Mouse (Mus musculus) heart, adult 2 months (tissue): ENCODE data around the gene Rab22a. TPM values are rescaled to one million over a fixed set of nuclear protein-coding genes. Genes with fewer than 3 reads are reported as not detected.
A peak's percentile ranks its signal among the peaks of the same experiment; 100 is the strongest.

Source experiments
- DNase-seq, 2 experiments: peaks; one replicate each; pipeline ENCODE4 v3.0.0; 2021
- H3K27ac ChIP-seq: fragments of 200-600 bp; 2 replicates; pipeline ENCODE4 v1.8.1; 2022
- H3K27me3 ChIP-seq: fragments of 200-500 bp; 2 replicates; pipeline ENCODE4 v1.6.1; 2012; ENCODE audit warnings: mild to moderate bottlenecking, low read length, inconsistent platforms, mixed read lengths; ENCODE audit not compliant: control insufficient read depth, insufficient read depth
- H3K36me3 ChIP-seq: fragments of 200-500 bp; 2 replicates; pipeline ENCODE4 v1.6.1; 2012; ENCODE audit warnings: low read length, inconsistent platforms; ENCODE audit not compliant: control insufficient read depth, insufficient read depth
- H3K4me1 ChIP-seq: fragments of 200-500 bp; 2 replicates; pipeline ENCODE4 v1.6.1; 2011; ENCODE audit warnings: low read length; ENCODE audit not compliant: control insufficient read depth, insufficient read depth
- H3K4me3 ChIP-seq: fragments of 200-600 bp; 2 replicates; pipeline ENCODE4 v1.8.1; 2022
- H3K79me2 ChIP-seq: fragments of 200-500 bp; replicated peaks from 2 replicates; pipeline ENCODE4 v1.6.1; 2012; ENCODE audit warnings: mild to moderate bottlenecking, inconsistent platforms, low read length, moderate library complexity, mixed read lengths; ENCODE audit not compliant: control insufficient read depth, insufficient read depth
- H3K9ac ChIP-seq: fragments of 200-500 bp; 2 replicates; pipeline ENCODE4 v1.6.1; 2012; ENCODE audit warnings: low read depth, mild to moderate bottlenecking, control low read depth, inconsistent platforms, low read length, mixed read lengths
- CTCF ChIP-seq: fragments of 200-600 bp; IDR thresholded peaks from 2 replicates; pipeline ENCODE4 v1.8.1; 2022; ENCODE audit warnings: antibody characterized with exemption, mild to moderate bottlenecking, moderate library complexity
- EP300 ChIP-seq: fragments of 200-500 bp; IDR thresholded peaks from 2 replicates; pipeline ENCODE4 v1.6.1; 2011; ENCODE audit warnings: low read depth, low read length, control low read depth; ENCODE audit not compliant: insufficient read depth
- POLR2A ChIP-seq: fragments of 200-500 bp; IDR thresholded peaks from 2 replicates; pipeline ENCODE4 v1.6.1; 2011; ENCODE audit warnings: mild to moderate bottlenecking, low read depth, low read length, control low read depth; ENCODE audit not compliant: insufficient read depth
- WGBS: fragments of 180-500 bp; shearing (Covaris S2); methylation state at CpG from one replicate; pipeline ENCODE4 v1.1.7; 2018; 5-methylcytosine and 5-hydroxymethylcytosine counted together
- intact Hi-C: fragments of 180-260 bp; cut with DNase I; formaldehyde crosslinking; loops from one replicate; pipeline ENCODE4 v1.15.1; 2025
- polyA plus RNA-seq: library from polyadenylated mRNA; depleted of rRNA; stranded (reverse); fragments of >200 nt; gene quantifications from 2 replicates; pipeline ENCODE4 v1.2.3, GENCODE M21; 2012
- total RNA-seq, 2 experiments: library from RNA; stranded (reverse); gene quantifications; 2 replicates each; pipeline ENCODE4 v1.2.3; 2021

Rab22a gene
- total and polyA plus RNA-seq, 3 experiments, result 11.1 to 40.9 (median 33.4) TPM

GRCm38 (mm10) chr2:173649762-173650161, 9.8 kb upstream of the Rab22a start:
- no peak overlapping the region for H3K9ac ChIP-seq
- TF ChIP-seq POLR2A (no peak), EP300 (no peak), CTCF (no peak)
- no peak overlapping the region for H3K4me3 ChIP-seq
- no peak for DNase-seq
- H3K27ac ChIP-seq, result no peak overlapping the region
- H3K79me2 ChIP-seq, result no peaks in the 10 kb centered on the region
- WGBS, result 90% methylated on average over 10 of the region's 10 CpGs
- intact Hi-C loops, result no loop called here
- no peaks in the 10 kb centered on the region for H3K36me3 ChIP-seq
- no peaks in the 10 kb centered on the region for H3K27me3 ChIP-seq
- no peaks in the 10 kb centered on the region for H3K4me1 ChIP-seq

- Histone ChIP-seq H3K27ac (no peak overlapping the region), H3K79me2 (no peaks in the 10 kb centered on the region), H3K9ac (no peak overlapping the region), H3K4me3 (no peak overlapping the region), H3K4me1 (no peaks in the 10 kb centered on the region; the same call in 1 of the 2 replicates), H3K27me3 (no peaks in the 10 kb centered on the region), H3K36me3 (no peaks in the 10 kb centered on the region)
- intact Hi-C loops, result no loop called here
- TF ChIP-seq EP300 (no peak), POLR2A (no peak), CTCF (no peak)
- DNase-seq, result no peak
- 89% methylated on average over 5 of the region's 5 CpGs for WGBS
Observed at GRCm38 (mm10) chr2:173653526-173653925, 6.0 kb upstream of the Rab22a start.

- TF ChIP-seq EP300, result no peak
- TF ChIP-seq CTCF, result no peak
- no peak for TF ChIP-seq POLR2A
- H3K36me3 ChIP-seq, result peaks cover 3% of the 10 kb centered on the region; the same call in 1 of the 2 replicates
- no peak overlapping the region for H3K27ac ChIP-seq
- peaks cover 5% of the 10 kb centered on the region; the same call in 1 of the 2 replicates for H3K4me1 ChIP-seq
- no peaks in the 10 kb centered on the region for H3K27me3 ChIP-seq
- no peak overlapping the region for H3K4me3 ChIP-seq
- no peak for DNase-seq
- H3K79me2 ChIP-seq, result peaks cover 8% of the 10 kb centered on the region
- no peak overlapping the region for H3K9ac ChIP-seq
- WGBS, result 84% methylated on average over 6 of the region's 6 CpGs
- intact Hi-C loops, result loop anchor here (2.0 kb wide), 1 partner anchor 79 kb away; the partner anchor contains the start of gene Vapb
Observed at GRCm38 (mm10) chr2:173657736-173658135, 1.8 kb upstream of the Rab22a start.

GRCm38 (mm10) chr2:173658517-173658916, 1.0 kb upstream of the Rab22a start:
- no peak for DNase-seq
- peaks cover 3% of the 10 kb centered on the region; the same call in 1 of the 2 replicates for H3K36me3 ChIP-seq
- no peak for TF ChIP-seq EP300
- no peak for TF ChIP-seq CTCF
- TF ChIP-seq POLR2A, result no peak
- WGBS, result 88% methylated on average over 4 of the region's 4 CpGs
- H3K27ac ChIP-seq, result no peak overlapping the region; the same call in 1 of the 2 replicates
- intact Hi-C loops, result loop anchor here (2.0 kb wide), 1 partner anchor 78 kb away; the partner anchor contains the start of gene Vapb
- peaks cover 10% of the 10 kb centered on the region for H3K79me2 ChIP-seq
- no peaks in the 10 kb centered on the region for H3K27me3 ChIP-seq
- no peak overlapping the region for H3K9ac ChIP-seq
- H3K4me1 ChIP-seq, result peaks cover 5% of the 10 kb centered on the region; the same call in 1 of the 2 replicates
- H3K4me3 ChIP-seq, result peak overlapping the region; percentile 74; the same call in 1 of the 2 replicates

DNA sequence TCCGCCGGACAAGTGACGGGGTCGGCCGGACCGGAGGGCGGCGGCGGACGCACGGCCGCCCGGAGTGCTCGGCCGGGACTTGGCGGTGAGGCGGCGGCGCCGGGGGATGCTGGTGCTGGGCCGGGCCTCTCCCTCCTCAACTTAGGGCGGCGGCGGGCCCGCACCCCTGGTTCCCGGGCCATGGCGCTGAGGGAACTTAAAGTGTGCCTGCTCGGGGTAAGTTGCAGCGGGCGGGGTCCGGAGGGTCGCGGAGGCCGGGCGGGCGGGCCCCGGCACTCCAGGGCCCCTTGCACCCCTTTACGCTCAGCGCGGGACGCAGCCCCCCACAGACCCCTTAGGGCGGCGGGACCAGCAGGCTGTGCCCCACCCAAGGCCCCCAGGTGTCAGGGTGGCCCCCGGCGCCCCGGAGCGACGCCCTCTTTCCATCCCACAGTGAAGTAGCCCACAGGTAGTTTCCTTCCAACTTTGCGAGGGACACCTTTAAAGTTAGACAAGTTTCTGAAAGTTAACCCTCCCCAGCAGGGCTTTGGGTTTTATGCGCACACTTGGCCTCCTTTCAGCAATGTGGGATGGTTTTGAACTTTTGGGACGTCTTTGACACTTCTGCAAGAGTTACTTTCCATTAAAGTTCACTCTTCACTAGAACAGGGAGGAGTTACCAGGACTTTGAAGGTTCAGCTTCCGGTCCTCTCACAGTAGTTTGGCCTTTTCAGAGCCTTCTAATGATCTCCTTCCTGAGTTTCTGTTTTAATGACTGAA, 545 bp downstream of the Rab22a start:
- Histone ChIP-seq H3K36me3 (peaks cover 6% of the 10 kb centered on the region; the same call in 1 of the 2 replicates), H3K27me3 (no peaks in the 10 kb centered on the region), H3K4me3 (peak overlapping the region; percentile 94), H3K27ac (peak overlapping the region; percentile 93), H3K4me1 (peaks cover 6% of the 10 kb centered on the region; the same call in 1 of the 2 replicates), H3K79me2 (peaks cover 15% of the 10 kb centered on the region), H3K9ac (peak overlapping the region; percentile 96)
- DNase-seq, result no peak
- under 1% methylated on average over 52 of the region's 52 CpGs for WGBS
- intact Hi-C loops, result loop anchor here (2.0 kb wide), 1 partner anchor 77 kb away; the partner anchor contains the start of gene Vapb
- TF ChIP-seq POLR2A, result no peak
- TF ChIP-seq CTCF, result no peak
- TF ChIP-seq EP300, result no peak

DNA sequence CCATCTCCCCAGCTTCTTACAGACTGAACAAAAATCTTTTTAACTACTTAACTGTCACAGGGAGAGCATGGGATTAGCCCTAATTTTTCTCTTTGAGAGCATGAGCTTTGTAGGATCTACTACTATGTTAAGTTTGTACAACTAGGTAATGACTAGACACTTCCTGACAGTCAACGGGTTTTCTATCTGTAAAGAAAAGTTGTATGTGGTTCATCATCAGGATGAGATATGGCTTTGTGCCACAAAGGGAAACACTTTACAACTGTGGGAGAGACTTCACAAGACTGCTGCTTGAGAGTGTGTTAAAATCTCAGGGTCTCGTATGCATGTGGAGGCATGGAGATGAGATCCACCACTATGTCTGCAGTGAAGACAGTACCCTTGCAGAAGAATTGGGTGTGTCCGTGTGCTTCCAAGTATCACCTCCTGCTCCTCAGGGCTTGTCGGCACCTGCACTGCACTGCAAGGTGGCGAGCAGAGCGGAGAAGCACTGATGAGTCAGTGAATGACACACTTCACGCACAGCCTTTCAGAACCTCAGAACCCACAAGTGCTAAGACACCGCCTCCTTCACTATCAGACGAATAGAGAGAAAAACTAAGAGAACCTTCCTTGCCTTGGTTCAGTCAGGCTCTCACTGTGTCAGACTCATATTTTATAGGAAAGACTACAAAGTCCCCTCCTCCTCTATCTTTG, 2.8 kb downstream of the Rab22a start:
- H3K36me3 ChIP-seq, result peaks cover 12% of the 10 kb centered on the region
- DNase-seq, result no peak
- no peak overlapping the region for H3K4me3 ChIP-seq
- TF ChIP-seq POLR2A (no peak), EP300 (no peak), CTCF (no peak)
- peaks cover 19% of the 10 kb centered on the region for H3K79me2 ChIP-seq
- no peak overlapping the region for H3K27ac ChIP-seq
- H3K9ac ChIP-seq, result no peak overlapping the region
- H3K27me3 ChIP-seq, result no peaks in the 10 kb centered on the region
- peaks cover 6% of the 10 kb centered on the region; the same call in 1 of the 2 replicates for H3K4me1 ChIP-seq
- intact Hi-C loops, result no loop called here
- 80% methylated on average over 9 of the region's 9 CpGs for WGBS
